Mouse (Mus musculus): ENCODE measurements at regions not wholly inside any gene's neighbourhood (a gene's known extent, or its start where the extent isn't known, plus 50 kb on each side); places are given as distances from the start of the nearest gene placed in this dataset.

DNA sequence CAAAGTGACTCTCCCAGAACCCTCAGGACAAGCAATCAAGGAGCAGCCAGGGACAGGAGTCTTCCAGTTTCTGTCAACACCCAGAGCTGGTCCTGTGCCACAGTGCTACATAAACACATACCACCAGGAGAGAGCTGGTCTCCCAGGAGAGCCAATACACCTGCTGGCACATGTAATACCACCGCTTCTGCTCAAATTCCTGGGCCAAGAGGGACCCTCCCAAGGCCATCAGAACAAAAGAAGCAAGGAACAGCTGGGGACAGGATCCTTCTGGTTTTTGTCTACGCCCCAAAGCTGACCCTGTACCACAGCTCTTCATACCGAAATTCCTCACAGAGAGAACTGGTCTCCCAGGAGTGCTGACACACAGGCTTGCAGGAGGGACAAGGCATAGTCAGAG lies 695.4 kb upstream of the Tbl1xr1 start:
- DNase-seq (ENCODE audit: low read depth, low spot score), result no peak

- DNase-seq (ENCODE audit: low read depth, low spot score), result no peak
Observed at GRCm38 (mm10) chr3:21403551-21403950, 672.9 kb upstream of the Tbl1xr1 start.

DNA sequence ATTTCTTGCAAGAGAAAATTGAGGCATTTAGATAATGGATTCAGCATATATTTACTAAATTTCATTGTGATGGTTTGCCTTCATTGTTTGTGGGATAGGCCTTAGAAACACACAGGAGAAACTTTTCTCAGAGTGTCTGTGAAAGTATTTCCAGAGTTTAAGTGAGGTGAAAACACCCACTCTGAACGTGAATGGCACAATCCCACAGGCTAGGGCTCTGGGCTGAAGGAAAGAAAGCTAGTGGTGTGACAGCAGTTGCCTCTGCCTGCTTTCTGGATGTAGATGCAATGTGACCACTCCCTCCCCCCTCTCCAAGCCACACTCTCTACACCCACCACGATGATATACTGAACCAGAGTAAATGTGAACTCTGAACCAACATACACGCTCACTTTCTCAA lies 672.4 kb upstream of the Tbl1xr1 start:
- DNase-seq (ENCODE audit: low read depth, low spot score), result no peak

- DNase-seq (ENCODE audit: low read depth, low spot score), result no peak
Observed at GRCm38 (mm10) chr3:21407077-21407476, 669.4 kb upstream of the Tbl1xr1 start.

DNA sequence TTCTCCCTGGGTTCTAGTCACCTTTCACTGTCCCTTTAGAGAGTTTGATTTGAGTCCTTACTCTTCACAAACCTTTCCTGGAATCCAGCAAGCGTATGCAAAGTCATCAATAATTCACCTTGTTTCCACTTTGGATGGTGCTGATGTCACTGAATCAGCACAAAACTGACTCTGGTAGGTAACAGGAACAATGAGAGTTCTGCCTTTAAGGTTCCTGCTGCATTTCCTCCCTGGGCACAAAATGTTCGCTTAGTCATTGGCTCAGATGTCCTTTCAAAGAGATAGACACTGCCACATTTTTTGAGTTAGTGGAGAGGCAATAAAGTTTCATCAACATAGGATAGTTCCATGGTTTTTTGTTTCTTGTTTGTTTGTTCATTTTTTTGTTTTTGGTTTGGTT lies 664.4 kb upstream of the Tbl1xr1 start:
- DNase-seq (ENCODE audit: low read depth, low spot score), result no peak

DNA sequence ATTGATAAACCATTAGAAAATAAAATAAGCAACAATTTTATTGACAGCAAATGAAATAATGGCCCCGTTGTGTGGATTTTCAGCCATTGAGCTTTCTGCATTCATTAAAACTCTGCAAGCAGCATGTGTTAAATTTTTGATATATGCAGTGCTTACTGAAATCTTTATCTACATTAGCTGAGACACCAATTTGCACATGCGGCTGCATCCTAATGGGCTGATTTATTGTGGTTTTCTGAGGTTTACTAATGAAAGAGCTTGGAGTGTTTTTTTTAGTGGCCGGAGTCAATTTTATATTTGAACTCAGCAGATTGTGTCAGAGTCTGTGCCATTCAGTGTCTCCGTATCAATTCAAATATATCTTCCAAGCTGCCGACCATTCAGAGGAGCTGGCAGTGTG lies 653.3 kb upstream of the Tbl1xr1 start:
- no peak for DNase-seq (ENCODE audit: low read depth, low spot score)

- no peak for DNase-seq (ENCODE audit: low read depth, low spot score)
Observed at GRCm38 (mm10) chr3:21426538-21426937, 649.9 kb upstream of the Tbl1xr1 start.

- DNase-seq (ENCODE audit: low read depth, low spot score), result peak; percentile 10
Observed at GRCm38 (mm10) chr3:21427408-21428031, 648.9 kb upstream of the Tbl1xr1 start.

DNA sequence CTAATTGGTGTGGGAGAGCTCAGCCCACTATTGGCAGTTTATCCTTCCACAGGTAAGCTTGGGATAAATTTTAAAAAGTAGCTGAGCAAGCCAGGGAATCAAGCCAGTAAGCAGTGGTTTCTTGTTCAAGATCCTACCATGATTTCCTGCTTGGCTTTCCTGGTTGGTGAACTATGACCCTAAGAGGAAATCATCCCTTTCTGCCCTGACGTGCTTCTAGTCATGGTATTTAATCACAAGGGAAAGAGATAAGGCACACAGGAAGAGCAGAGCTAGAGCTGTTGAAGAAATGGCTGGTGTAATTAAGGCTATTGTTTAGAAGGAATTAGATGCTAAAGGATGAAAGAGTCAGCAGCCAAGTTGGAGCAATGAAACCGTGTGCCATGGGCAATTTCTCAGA lies 648.3 kb upstream of the Tbl1xr1 start:
- no peak for DNase-seq (ENCODE audit: low read depth, low spot score)

GRCm38 (mm10) chr3:21464245-21464644 lies 612.2 kb upstream of the Tbl1xr1 start:
- no peak for DNase-seq (ENCODE audit: low read depth, low spot score)

DNA sequence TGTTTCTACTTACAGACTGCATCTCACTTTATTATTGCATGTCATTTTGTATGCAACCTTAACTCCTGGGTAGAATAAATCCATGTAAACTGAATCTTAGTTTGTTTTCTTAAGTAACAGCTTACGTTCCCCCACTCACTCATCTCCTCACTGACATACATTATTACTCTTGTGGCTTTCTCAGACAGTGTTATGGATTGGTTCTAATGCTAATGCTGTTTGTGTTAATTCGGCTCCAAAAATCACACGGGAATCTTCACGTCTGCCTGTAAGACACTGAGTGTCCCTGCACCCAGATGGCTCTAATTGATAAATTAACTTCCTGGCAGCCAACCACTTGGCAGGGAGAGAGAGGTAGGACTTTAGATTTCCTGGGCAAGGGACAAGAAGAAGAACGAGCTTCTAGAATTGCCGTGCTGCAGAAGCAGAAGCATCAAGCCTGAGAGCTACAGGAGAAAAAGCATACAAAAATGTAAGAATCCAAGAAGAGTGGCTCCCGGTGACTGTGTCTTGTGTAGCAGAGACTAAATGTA lies 610.3 kb upstream of the Tbl1xr1 start:
- no peak for DNase-seq (ENCODE audit: low read depth, low spot score)

DNA sequence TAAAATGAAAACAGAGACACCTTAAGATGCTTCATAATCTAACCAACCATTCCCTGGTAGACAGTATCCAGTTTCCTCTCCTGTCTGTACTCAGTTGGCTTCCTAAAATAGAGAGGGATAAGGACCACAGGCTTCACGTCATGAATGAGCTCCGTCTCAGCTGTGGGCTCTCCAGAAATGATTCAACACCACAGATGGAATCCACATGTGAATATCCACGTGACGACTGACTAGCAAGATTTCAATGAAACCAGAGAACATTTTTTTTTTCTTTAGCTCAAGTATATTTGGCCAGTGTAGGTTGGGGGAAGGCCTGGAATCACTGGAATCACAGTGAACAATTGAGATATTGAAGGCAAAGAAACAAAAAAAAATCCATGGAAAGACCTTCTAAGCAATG lies 599.1 kb upstream of the Tbl1xr1 start:
- no peak for DNase-seq (ENCODE audit: low read depth, low spot score)

DNA sequence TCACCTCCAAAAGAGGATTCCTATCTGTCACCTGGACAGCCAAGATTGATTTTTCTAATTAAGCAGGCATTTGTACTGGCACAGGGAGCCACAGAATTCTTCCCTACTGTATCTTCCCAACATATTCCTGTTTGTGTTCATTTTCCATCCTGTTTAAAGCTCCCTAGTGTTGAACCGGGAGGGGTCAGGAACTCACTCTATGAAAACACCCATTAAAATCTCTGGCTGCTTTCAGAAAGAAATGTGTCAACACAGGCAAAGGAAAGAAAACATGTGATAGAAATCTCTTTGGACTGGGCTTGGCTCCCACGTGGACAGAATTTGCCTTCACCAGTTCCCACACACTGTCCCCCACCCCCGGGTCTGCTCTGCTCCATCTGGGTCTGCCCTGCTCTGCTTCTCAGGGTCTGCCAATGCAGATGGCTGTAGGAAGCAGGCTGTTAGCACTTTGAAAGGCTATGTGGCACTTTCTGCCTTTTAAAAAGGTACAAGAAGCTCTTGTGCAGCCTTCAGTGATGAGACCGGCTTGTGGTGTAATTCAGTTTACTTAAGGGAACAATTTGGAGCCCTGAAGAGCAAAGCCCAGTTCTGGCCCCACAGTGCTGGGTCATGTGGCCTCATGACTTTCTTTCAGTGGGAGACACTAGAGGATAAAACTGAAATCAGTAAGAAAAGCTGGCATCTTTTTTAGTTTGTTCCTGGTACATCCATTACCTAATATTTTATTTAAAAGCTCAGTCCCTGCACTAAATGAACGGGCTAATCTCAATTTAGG lies 597.2 kb upstream of the Tbl1xr1 start:
- DNase-seq (ENCODE audit: low read depth, low spot score), result peak; percentile 41

GRCm38 (mm10) chr3:21479846-21480245 lies 596.6 kb upstream of the Tbl1xr1 start:
- DNase-seq (ENCODE audit: low read depth, low spot score), result no peak

GRCm38 (mm10) chr3:21484052-21484451 lies 592.4 kb upstream of the Tbl1xr1 start:
- DNase-seq (ENCODE audit: low read depth, low spot score), result no peak

DNA sequence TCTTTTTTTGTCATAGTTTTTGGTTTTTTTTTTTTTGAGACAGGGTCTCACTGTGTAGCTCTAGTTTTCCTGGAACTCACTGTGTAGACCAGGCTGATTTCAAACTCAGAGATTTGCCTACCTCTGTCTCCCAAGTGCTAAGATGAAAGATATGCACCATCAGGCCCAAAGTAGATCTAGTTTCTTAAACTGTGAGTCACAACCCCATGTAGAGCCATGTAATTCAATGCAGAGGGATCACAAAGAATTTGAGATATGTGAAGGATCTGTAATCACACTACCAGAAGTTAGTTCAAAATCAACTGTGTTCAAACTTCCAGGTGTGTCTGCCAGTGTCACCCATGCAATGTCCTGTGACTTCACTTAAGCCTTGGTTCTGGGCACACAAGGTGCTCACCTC lies 591.0 kb upstream of the Tbl1xr1 start:
- DNase-seq (ENCODE audit: low read depth, low spot score), result no peak

DNA sequence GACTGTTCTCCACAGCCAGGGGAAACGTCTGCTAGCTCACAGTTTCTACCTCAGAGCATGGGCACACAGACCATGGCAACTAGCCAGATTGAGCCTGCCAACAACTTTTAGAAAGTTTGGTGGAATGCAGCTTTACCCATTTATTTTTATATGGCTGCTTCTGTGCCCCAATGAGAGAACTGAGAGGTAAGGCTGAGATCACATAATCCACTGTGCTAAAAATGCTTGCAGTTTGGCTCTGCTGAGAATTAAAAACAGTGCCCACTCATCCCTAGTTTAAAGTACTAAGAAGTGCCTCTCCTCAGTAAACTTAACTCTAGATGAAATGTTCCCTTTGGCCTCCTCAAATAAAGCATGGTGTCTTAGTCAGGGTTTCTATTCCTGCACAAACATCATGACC lies 586.9 kb upstream of the Tbl1xr1 start:
- DNase-seq (ENCODE audit: low read depth, low spot score), result no peak

DNA sequence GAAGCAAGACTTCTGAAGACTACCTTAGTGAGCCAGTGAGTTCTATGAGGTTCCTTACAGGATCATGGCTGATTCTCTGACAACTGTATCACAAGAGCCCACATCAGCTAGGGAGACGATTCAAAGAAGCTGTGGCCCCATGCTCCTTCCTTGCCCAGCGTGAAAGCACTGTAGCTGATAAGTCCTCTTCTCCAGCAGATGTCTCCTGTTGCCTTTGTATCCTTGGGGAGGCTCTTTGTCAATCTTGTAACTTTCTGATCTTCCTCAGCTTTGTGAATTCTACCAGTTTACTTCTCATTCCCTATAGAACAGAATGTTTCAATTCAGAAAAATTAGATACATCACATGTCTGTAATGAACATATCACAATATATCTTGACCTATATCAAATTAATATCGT lies 584.0 kb upstream of the Tbl1xr1 start:
- no peak for DNase-seq (ENCODE audit: low read depth, low spot score)

DNA sequence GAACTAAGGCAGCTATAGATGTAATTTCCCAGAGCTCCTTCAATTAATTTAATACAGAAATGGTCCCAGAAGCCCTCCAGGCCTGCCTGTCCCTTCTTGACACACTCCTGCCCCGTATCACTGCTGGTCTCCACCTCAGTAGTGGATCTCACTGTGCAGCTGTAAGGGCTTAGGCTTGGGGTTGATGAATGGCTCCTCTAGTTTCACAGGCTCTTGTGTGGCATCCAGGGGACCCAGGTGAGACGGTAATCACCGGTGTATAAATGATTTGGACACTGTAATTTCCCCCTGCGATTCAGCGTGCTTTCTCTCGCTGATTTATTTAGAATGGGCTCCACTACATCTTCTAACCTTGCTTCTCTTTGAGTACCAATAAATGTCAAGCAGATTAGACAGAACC lies 583.1 kb upstream of the Tbl1xr1 start:
- DNase-seq (ENCODE audit: low read depth, low spot score), result no peak

GRCm38 (mm10) chr3:21494904-21495303 lies 581.5 kb upstream of the Tbl1xr1 start:
- DNase-seq (ENCODE audit: low read depth, low spot score), result no peak

GRCm38 (mm10) chr3:21495651-21496050 lies 580.8 kb upstream of the Tbl1xr1 start:
- peak; percentile 51 for DNase-seq (ENCODE audit: low read depth, low spot score)

DNA sequence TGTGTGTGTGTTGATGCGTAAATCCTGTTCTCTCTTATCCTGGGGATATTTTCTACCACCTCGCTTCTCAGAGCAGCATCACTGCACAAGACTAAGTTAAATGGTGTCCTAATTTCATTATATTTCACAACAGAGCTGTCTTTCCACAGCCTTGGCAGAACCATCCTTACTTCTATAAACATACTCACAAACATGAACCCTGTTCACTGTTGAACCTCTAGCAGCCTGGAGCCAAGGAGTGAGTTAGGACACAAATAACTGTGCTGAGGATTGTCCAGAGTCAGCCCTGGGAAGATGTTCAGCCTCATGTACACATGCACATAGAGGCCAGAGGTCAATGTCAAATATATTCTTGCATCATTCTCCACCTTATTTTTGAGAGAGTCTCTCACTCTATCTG lies 580.3 kb upstream of the Tbl1xr1 start:
- no peak for DNase-seq (ENCODE audit: low read depth, low spot score)

- no peak for DNase-seq (ENCODE audit: low read depth, low spot score)
Observed at GRCm38 (mm10) chr3:21497011-21497410, 579.4 kb upstream of the Tbl1xr1 start.
